Mouse (Mus musculus): ENCODE measurements around the gene Hexb. TPM values are rescaled to one million over a fixed set of nuclear protein-coding genes. Genes with fewer than 3 reads are reported as not detected.

The Hexb gene
- polyA plus RNA-seq (2015; fragmentation: Nextera tagmentation; extraction: Ambion mirVana), result 37.0 and 46.5 TPM in 2 replicates

DNA sequence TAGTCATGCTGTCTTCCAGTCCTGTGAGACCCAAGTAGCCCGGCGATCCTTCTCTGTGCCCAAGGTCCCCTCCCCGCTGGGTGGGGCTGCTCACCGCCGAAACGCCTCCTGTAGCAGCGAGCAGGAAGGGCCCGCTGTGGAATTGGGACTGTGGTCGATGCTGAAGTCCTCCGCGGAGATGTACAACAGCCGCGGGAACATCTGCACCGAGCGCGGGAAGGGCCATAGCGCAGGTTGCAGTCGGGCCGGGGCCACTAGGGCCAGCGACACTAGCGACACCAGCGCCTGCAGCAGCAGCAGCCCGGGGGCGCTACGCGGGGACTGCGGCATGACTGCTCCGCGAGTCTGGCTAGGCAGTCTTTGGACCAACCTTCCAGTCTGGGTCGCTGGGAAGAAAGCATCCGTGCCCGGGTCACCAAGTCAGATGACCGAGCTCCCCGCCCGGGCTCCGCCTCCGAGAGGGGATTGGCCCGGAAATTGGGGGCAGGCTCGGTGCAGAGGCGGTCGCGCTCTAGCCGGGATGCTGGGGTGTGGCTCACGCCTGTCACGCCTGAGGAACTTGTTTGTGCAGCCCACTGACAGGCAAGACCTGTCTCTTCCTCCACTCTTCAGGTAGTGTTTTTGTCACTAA is at the start of gene Hexb:
Gene Hexb, minus strand, starts transcription at position 426 of the 631 bp plus-strand sequence.
- Histone ChIP-seq H3K27ac (ENCODE audit: low read length) (peak within 1 kb of the TSS; percentile 86), H3K9me3 (replicated peaks; ENCODE audit: control insufficient read depth, low read length) (no peaks in the 10 kb centered on the region), H3K4me1 (ENCODE audit: control insufficient read depth, insufficient read depth, low read length) (peaks cover 2% of the 10 kb centered on the region; the same call in 1 of the 2 replicates), H3K4me3 (ENCODE audit: low read length) (peak within 1 kb of the TSS; percentile 91), H3K36me3 (ENCODE audit: control insufficient read depth, insufficient read depth) (no peaks in the 10 kb centered on the region), H3K9ac (ENCODE audit: low read length) (peak within 1 kb of the TSS; percentile 87), H3K4me2 (ENCODE audit: low read depth, low read length) (peak within 1 kb of the TSS; percentile 90), H3K27me3 (ENCODE audit: control insufficient read depth, insufficient read depth, low read length) (no peaks in the 10 kb centered on the region)
- peak; percentile 97 for ATAC-seq (replicated peaks; ENCODE audit: extremely low read depth, insufficient read depth, low FRiP score)
- WGBS, result under 1% methylated on average over 45 of the region's 45 CpGs

DNA sequence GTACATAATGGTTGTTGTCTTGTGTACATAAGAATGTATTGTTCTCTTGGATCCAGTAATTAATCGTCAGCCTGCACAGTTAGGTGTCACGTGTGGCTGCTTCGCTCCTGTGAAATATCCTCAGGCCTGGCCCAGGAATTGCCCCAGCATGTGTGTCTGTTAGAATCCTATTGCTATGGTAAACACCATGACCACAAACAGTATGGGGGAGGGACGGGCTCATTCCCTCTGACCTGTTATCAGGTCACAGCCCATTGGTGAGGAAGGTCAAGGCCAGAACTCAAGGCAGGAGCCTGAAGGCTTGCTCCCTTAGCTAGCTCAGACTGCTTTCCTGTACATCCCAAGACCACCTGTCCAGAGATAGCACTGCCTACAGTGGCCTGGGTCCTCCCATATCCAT is 49.6 kb upstream of the Hexb start:
- no peak overlapping the region for H3K4me3 ChIP-seq (ENCODE audit: low read length)
- no peak for ATAC-seq (replicated peaks; ENCODE audit: extremely low read depth, insufficient read depth, low FRiP score)
- 76% methylated on average over 4 of the region's 4 CpGs for WGBS

DNA sequence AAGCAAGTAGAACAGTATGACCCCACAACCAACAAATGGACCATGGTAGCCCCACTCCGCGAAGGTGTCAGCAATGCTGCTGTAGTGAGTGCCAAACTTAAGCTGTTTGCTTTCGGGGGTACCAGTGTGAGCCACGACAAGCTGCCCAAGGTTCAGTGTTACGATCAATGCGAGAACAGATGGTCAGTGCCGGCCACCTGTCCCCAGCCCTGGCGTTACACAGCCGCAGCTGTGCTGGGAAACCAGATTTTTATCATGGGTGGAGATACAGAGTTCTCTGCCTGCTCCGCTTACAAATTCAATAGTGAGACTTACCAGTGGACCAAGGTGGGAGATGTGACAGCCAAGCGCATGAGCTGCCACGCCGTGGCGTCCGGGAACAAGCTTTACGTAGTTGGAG is 48.1 kb upstream of the Hexb start:
- peaks cover 18% of the 10 kb centered on the region for H3K36me3 ChIP-seq (ENCODE audit: control insufficient read depth, insufficient read depth)

More for the DNA sequence above, 49.6 kb upstream of the Hexb start:
- peaks cover 20% of the 10 kb centered on the region for H3K36me3 ChIP-seq (ENCODE audit: control insufficient read depth, insufficient read depth)
- H3K9ac ChIP-seq (ENCODE audit: low read length), result no peak overlapping the region
- no peak overlapping the region for H3K27ac ChIP-seq (ENCODE audit: low read length)
- H3K27me3 ChIP-seq (ENCODE audit: control insufficient read depth, insufficient read depth, low read length), result 0 out of 2 replicates have a peak, but pooled peaks cover 2% of the 10 kb centered on the region
- H3K9me3 ChIP-seq (replicated peaks; ENCODE audit: control insufficient read depth, low read length), result no peaks in the 10 kb centered on the region
- no peak overlapping the region for H3K4me2 ChIP-seq (ENCODE audit: low read depth, low read length)
- H3K4me1 ChIP-seq (ENCODE audit: control insufficient read depth, insufficient read depth, low read length), result peaks cover 40% of the 10 kb centered on the region

DNA sequence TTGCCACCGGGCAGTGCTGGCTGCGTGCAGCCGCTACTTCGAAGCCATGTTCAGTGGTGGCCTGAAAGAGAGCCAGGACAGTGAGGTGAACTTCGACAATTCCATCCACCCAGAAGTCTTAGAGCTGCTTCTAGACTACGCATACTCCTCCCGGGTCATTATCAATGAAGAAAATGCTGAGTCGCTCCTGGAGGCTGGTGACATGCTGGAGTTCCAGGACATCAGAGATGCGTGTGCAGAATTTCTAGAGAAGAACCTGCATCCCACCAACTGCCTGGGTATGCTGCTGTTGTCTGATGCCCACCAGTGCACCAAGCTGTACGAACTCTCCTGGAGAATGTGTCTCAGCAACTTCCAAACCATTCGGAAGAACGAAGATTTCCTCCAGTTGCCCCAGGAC is 47.0 kb upstream of the Hexb start:
- no peak for ATAC-seq (replicated peaks; ENCODE audit: extremely low read depth, insufficient read depth, low FRiP score)

More for the DNA sequence above, 48.1 kb upstream of the Hexb start:
- 0 out of 2 replicates have a peak, but pooled peaks cover 2% of the 10 kb centered on the region for H3K27me3 ChIP-seq (ENCODE audit: control insufficient read depth, insufficient read depth, low read length)
- H3K9me3 ChIP-seq (replicated peaks; ENCODE audit: control insufficient read depth, low read length), result no peaks in the 10 kb centered on the region
- H3K4me2 ChIP-seq (ENCODE audit: low read depth, low read length), result no peak overlapping the region
- peaks cover 50% of the 10 kb centered on the region for H3K4me1 ChIP-seq (ENCODE audit: control insufficient read depth, insufficient read depth, low read length)
- H3K9ac ChIP-seq (ENCODE audit: low read length), result no peak overlapping the region
- WGBS, result 89% methylated on average over 16 of the region's 16 CpGs
- ATAC-seq (replicated peaks; ENCODE audit: extremely low read depth, insufficient read depth, low FRiP score), result no peak
- H3K27ac ChIP-seq (ENCODE audit: low read length), result no peak overlapping the region
- H3K4me3 ChIP-seq (ENCODE audit: low read length), result no peak overlapping the region

DNA sequence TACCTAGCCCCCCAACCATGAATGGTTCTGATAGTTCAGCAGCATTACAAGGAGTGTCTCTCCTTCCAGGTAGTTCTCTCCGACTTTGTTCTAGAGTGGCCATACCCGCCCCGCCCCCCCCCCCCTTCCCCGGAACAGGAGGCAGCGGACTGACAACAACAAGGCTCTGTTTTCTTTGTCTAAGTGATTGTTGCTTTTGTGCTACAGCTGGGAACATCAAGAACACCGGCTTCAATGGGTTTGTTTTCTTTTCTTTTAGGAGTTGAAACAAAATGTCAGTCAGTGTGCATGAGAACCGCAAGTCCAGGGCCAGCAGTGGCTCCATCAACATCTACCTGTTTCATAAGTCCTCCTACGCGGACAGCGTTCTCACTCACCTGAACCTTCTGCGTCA is 46.6 kb upstream of the Hexb start:
- Histone ChIP-seq H3K4me3 (ENCODE audit: low read length) (no peak overlapping the region; the same call in 1 of the 2 replicates), H3K9ac (ENCODE audit: low read length) (no peak overlapping the region)
- 57% methylated on average over 11 of the region's 11 CpGs for WGBS

More for the DNA sequence above, 47.0 kb upstream of the Hexb start:
- Histone ChIP-seq H3K9ac (ENCODE audit: low read length) (no peak overlapping the region), H3K27me3 (ENCODE audit: control insufficient read depth, insufficient read depth, low read length) (0 out of 2 replicates have a peak, but pooled peaks cover 2% of the 10 kb centered on the region), H3K36me3 (ENCODE audit: control insufficient read depth, insufficient read depth) (peaks cover 12% of the 10 kb centered on the region; the same call in 1 of the 2 replicates), H3K4me3 (ENCODE audit: low read length) (no peak overlapping the region), H3K27ac (ENCODE audit: low read length) (no peak overlapping the region), H3K4me2 (ENCODE audit: low read depth, low read length) (peak overlapping the region; percentile 99), H3K9me3 (replicated peaks; ENCODE audit: control insufficient read depth, low read length) (no peaks in the 10 kb centered on the region), H3K4me1 (ENCODE audit: control insufficient read depth, insufficient read depth, low read length) (peaks cover 52% of the 10 kb centered on the region)
- 82% methylated on average over 12 of the region's 12 CpGs for WGBS

DNA sequence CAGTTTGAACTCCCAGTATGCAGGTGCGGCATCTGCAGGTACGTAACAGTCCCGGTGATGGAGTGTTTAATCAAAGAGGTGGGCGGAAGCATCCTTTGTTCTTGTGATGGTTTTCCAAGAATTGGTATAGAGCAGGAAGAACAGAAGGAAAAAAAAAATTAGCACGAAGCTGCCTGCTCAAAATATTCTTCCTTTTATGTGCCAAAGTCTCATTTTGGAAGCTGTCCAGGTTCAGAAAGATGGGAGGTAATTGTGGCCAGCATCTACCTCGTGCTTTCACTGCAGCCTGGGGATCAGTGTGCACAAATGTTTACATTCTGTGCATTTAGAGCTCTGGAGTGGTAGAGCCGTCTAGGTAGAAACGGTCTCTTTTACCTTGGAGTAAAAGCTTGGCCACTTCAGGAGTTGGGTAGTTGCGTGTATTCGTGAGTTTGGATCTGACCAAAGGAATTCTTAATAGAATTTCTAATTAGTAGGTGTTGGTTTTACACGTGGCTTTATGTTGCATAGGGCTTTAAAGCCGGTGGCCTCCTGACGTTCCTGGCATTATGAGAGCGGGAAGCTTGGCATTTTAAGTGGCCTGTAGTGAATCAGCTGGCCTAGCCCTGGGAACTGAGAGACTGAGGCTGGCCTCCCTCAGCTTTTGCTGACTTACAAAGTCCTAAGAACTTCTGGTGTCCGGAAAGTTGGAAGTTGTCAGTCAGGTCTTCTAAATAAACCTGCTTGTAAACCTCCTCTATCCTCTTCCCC is 46.0 kb upstream of the Hexb start:
- H3K27me3 ChIP-seq (ENCODE audit: control insufficient read depth, insufficient read depth, low read length), result 0 out of 2 replicates have a peak, but pooled peaks cover 2% of the 10 kb centered on the region
- peaks cover 12% of the 10 kb centered on the region; the same call in 1 of the 2 replicates for H3K36me3 ChIP-seq (ENCODE audit: control insufficient read depth, insufficient read depth)
- H3K27ac ChIP-seq (ENCODE audit: low read length), result no peak overlapping the region
- H3K9ac ChIP-seq (ENCODE audit: low read length), result peak overlapping the region; percentile 95; the same call in 1 of the 2 replicates
- WGBS, result 43% methylated on average over 15 of the region's 15 CpGs
- no peaks in the 10 kb centered on the region for H3K9me3 ChIP-seq (replicated peaks; ENCODE audit: control insufficient read depth, low read length)
- no peak for ATAC-seq (replicated peaks; ENCODE audit: extremely low read depth, insufficient read depth, low FRiP score)
- H3K4me2 ChIP-seq (ENCODE audit: low read depth, low read length), result peak overlapping the region; percentile 99
- H3K4me3 ChIP-seq (ENCODE audit: low read length), result peak overlapping the region; percentile 93
- peaks cover 49% of the 10 kb centered on the region for H3K4me1 ChIP-seq (ENCODE audit: control insufficient read depth, insufficient read depth, low read length)

More for the DNA sequence above, 46.6 kb upstream of the Hexb start:
- peaks cover 12% of the 10 kb centered on the region; the same call in 1 of the 2 replicates for H3K36me3 ChIP-seq (ENCODE audit: control insufficient read depth, insufficient read depth)
- no peaks in the 10 kb centered on the region for H3K9me3 ChIP-seq (replicated peaks; ENCODE audit: control insufficient read depth, low read length)
- H3K4me1 ChIP-seq (ENCODE audit: control insufficient read depth, insufficient read depth, low read length), result peaks cover 54% of the 10 kb centered on the region
- ATAC-seq (replicated peaks; ENCODE audit: extremely low read depth, insufficient read depth, low FRiP score), result no peak
- H3K4me2 ChIP-seq (ENCODE audit: low read depth, low read length), result peak overlapping the region; percentile 99
- no peak overlapping the region for H3K27ac ChIP-seq (ENCODE audit: low read length)
- 0 out of 2 replicates have a peak, but pooled peaks cover 2% of the 10 kb centered on the region for H3K27me3 ChIP-seq (ENCODE audit: control insufficient read depth, insufficient read depth, low read length)

DNA sequence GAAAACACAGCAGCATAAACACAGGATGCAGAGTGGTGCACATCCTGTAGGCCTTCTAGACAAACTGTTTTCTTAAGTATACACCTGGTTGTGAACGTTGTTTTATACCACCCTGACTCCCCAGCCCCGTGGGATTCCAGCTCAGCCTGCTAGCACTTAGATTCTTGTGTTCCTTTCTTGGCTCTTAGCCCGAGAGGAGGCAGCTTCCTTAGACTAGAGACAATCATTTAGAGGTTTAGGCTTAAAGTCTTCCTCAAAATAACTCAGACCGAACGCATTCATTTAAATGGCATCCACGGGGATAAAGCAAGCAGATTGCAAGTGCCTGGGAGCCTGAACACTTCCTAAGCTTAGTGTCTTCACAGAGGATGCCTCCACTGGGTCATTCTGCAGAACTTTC is 44.6 kb upstream of the Hexb start:
- H3K9ac ChIP-seq (ENCODE audit: low read length), result peak overlapping the region; percentile 95
- H3K4me2 ChIP-seq (ENCODE audit: low read depth, low read length), result peak overlapping the region; percentile 99
- peaks cover 12% of the 10 kb centered on the region; the same call in 1 of the 2 replicates for H3K36me3 ChIP-seq (ENCODE audit: control insufficient read depth, insufficient read depth)
- no peaks in the 10 kb centered on the region for H3K9me3 ChIP-seq (replicated peaks; ENCODE audit: control insufficient read depth, low read length)
- H3K27me3 ChIP-seq (ENCODE audit: control insufficient read depth, insufficient read depth, low read length), result 0 out of 2 replicates have a peak, but pooled peaks cover 2% of the 10 kb centered on the region
- H3K4me1 ChIP-seq (ENCODE audit: control insufficient read depth, insufficient read depth, low read length), result peaks cover 43% of the 10 kb centered on the region
- H3K27ac ChIP-seq (ENCODE audit: low read length), result peak overlapping the region; percentile 92
- ATAC-seq (replicated peaks; ENCODE audit: extremely low read depth, insufficient read depth, low FRiP score), result no peak
- 16% methylated on average over 6 of the region's 6 CpGs for WGBS
- H3K4me3 ChIP-seq (ENCODE audit: low read length), result peak overlapping the region; percentile 93

DNA sequence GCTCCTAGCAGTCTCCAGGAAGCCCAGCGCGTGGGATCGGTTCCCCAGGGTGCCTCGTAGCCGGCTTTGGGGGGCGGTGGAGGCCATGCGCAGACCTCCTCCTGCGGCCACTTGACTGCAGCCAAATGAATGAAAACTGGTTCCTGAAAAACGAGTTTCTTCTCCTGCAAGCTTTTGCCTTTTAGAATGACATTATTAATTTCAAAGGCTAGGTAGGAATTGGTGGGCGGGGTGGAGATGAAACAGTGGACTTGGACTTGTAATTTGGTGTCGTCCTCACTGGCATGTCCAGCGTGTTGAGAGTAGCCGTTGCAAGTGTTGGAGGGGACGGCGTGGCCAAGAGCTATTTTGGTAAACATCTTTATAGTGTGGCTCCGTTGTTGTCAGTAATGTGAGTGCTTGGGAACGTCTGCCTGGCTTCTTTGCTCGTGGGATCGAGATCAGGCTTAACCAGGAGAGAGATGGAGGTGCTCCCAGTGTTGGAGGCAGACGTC is 43.7 kb upstream of the Hexb start:
- Histone ChIP-seq H3K4me3 (ENCODE audit: low read length) (peak overlapping the region; percentile 93), H3K27ac (ENCODE audit: low read length) (peak overlapping the region; percentile 92), H3K9ac (ENCODE audit: low read length) (peak overlapping the region; percentile 95), H3K27me3 (ENCODE audit: control insufficient read depth, insufficient read depth, low read length) (0 out of 2 replicates have a peak, but pooled peaks cover 2% of the 10 kb centered on the region), H3K9me3 (replicated peaks; ENCODE audit: control insufficient read depth, low read length) (no peaks in the 10 kb centered on the region), H3K4me1 (ENCODE audit: control insufficient read depth, insufficient read depth, low read length) (peaks cover 43% of the 10 kb centered on the region), H3K36me3 (ENCODE audit: control insufficient read depth, insufficient read depth) (peaks cover 8% of the 10 kb centered on the region; the same call in 1 of the 2 replicates), H3K4me2 (ENCODE audit: low read depth, low read length) (peak overlapping the region; percentile 99)
- WGBS, result 1% methylated on average over 20 of the region's 20 CpGs
- ATAC-seq (replicated peaks; ENCODE audit: extremely low read depth, insufficient read depth, low FRiP score), result no peak
